Mouse (Mus musculus) myocyte (in vitro differentiated cells): ENCODE data around the gene Tspan18. TPM values are rescaled to one million over a fixed set of nuclear protein-coding genes. Genes with fewer than 3 reads are reported as not detected.

Experiments
- H3K27me3 ChIP-seq: one replicate; pipeline ENCODE4 v1.6.1; 2011; ENCODE audit not compliant: control insufficient read depth, insufficient read depth, insufficient read length
- H3K36me3 ChIP-seq: one replicate; pipeline ENCODE4 v1.6.1; 2011; ENCODE audit not compliant: control insufficient read depth, insufficient read depth
- H3K4me2 ChIP-seq: one replicate; pipeline ENCODE4 v1.6.1; 2011; ENCODE audit warnings: low read depth, control low read depth
- H3K4me3 ChIP-seq: one replicate; pipeline ENCODE4 v1.5.1; 2011; ENCODE audit warnings: mild to moderate bottlenecking, control low read depth, moderate library complexity
- H3K79me2 ChIP-seq: one replicate; pipeline ENCODE4 v1.6.1; 2011; ENCODE audit not compliant: control insufficient read depth, insufficient read depth
- H3ac ChIP-seq: one replicate; pipeline ENCODE4 v1.6.1; 2011; ENCODE audit not compliant: control insufficient read depth, insufficient read length
- CEBPB ChIP-seq: IDR thresholded peaks from 2 replicates; pipeline ENCODE4 v1.6.1; 2011; ENCODE audit warnings: mild to moderate bottlenecking, moderate library complexity; ENCODE audit not compliant: poor library complexity, insufficient read depth, severe bottlenecking
- E2F4 ChIP-seq: IDR thresholded peaks from one replicate; pipeline ENCODE4 v1.6.1; 2011; ENCODE audit warnings: mild to moderate bottlenecking, control low read depth, moderate library complexity; ENCODE audit not compliant: insufficient read depth
- MAX ChIP-seq: IDR thresholded peaks from one replicate; pipeline ENCODE4 v1.6.1; 2011; ENCODE audit warnings: low read depth, mild to moderate bottlenecking, control low read depth
- MYOD1 ChIP-seq, 3 experiments: IDR thresholded peaks; one replicate each; pipeline ENCODE4 v1.6.1; 2011; ENCODE audit warnings: control low read depth in 2 of 3, low read depth in 2 of 3, mild to moderate bottlenecking in 2 of 3, moderate library complexity in 1 of 3; ENCODE audit not compliant: insufficient read length in 2 of 3, control insufficient read depth in 1 of 3
- MYOG ChIP-seq, 3 experiments: IDR thresholded peaks; one replicate each; pipeline ENCODE4 v1.6.1; 2011; ENCODE audit warnings: control low read depth in 2 of 3, low read depth in 2 of 3, mild to moderate bottlenecking in 2 of 3; ENCODE audit not compliant: insufficient read length in 2 of 3, control insufficient read depth in 1 of 3, insufficient read depth in 1 of 3
- POLR2A ChIP-seq: IDR thresholded peaks from one replicate; pipeline ENCODE4 v1.6.1; 2011; ENCODE audit warnings: low read depth, mild to moderate bottlenecking, control low read depth, moderate library complexity; ENCODE audit not compliant: insufficient read length
- POLR2AphosphoS2 ChIP-seq: IDR thresholded peaks from one replicate; pipeline ENCODE4 v1.6.1; 2011; ENCODE audit warnings: low read depth, control low read depth; ENCODE audit not compliant: insufficient read length
- REST ChIP-seq: IDR thresholded peaks from one replicate; pipeline ENCODE4 v1.6.1; 2011; ENCODE audit warnings: mild to moderate bottlenecking, control low read depth, moderate library complexity; ENCODE audit not compliant: insufficient read depth, insufficient read length
- SRF ChIP-seq: IDR thresholded peaks from one replicate; pipeline ENCODE4 v1.6.1; 2011; ENCODE audit warnings: low read depth; ENCODE audit not compliant: control insufficient read depth, insufficient read length
- TCF12 ChIP-seq: IDR thresholded peaks from one replicate; pipeline ENCODE4 v1.6.1; 2011; ENCODE audit warnings: mild to moderate bottlenecking, control low read depth; ENCODE audit not compliant: poor library complexity, insufficient read depth, severe bottlenecking
- TCF3 ChIP-seq: IDR thresholded peaks from one replicate; pipeline ENCODE4 v1.6.1; 2011; ENCODE audit warnings: low read depth, control low read depth; ENCODE audit not compliant: insufficient read length
- USF1 ChIP-seq: IDR thresholded peaks from one replicate; pipeline ENCODE4 v1.6.1; 2011; ENCODE audit warnings: low read depth, mild to moderate bottlenecking, control low read depth, moderate library complexity
- polyA plus RNA-seq: library from polyadenylated mRNA; unstranded; fragments of >200 nt; fragmentation: generic; extraction: Trizol; gene quantifications from one replicate; pipeline ENCODE4 v1.2.1, GENCODE M21; 2012; ENCODE audit warnings: missing spikeins

Gene Tspan18
- polyA plus RNA-seq, 1 experiment: 0.02 TPM

DNA sequence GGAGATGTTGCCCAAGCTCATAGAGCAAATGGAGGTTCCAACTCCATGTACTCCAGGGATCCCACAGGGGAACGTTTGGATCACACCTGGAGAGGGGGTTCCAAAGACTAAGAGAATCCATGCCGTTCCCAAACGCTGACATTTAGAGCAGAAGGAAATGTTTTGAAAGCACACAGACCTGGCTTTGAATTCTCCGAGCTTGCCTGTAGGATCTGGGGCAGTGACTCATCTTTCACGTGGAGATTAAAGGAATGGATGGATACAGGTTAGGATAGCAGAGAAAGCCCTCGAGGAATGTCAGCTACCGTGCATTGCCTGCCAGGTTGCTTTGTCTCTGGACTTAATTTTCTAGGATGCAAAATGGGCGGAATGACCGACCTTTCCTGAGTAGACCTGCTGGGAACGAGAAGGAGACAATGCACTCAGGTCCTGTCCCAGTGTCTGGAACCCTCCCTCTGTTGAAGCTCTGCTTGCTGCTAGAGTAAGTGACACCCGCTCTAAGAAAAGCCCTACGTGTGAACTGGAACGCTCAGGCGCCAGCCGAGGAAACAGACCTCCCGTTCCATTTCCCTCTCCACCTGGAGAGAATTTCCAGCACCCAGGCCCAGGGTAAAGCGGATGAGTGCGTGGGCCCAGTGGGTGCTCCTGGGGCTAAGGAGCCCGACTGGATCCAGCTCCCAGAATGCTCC lies 164.0 kb downstream of the Tspan18 start:
- TF ChIP-seq E2F4: no peak
- no peak for TF ChIP-seq MYOD1 (IDR thresholded peaks at IDR 0.05; ENCODE audit: control insufficient read depth in 1 of 3, insufficient read length in 2 of 3, low read depth in 2 of 3)
- TF ChIP-seq CEBPB: no peak
- no peak for TF ChIP-seq MAX
- TF ChIP-seq REST: no peak
- TF ChIP-seq SRF: no peak
- no peak for TF ChIP-seq POLR2A
- no peak for TF ChIP-seq POLR2AphosphoS2
- TF ChIP-seq TCF12: no peak
- TF ChIP-seq MYOG (IDR thresholded peaks at IDR 0.05; ENCODE audit: control insufficient read depth in 1 of 3, insufficient read depth in 1 of 3, insufficient read length in 2 of 3, low read depth in 2 of 3): no peak
- TF ChIP-seq USF1: no peak
- TF ChIP-seq TCF3: no peak
- peaks cover 54% of the 10 kb centered on the region for H3K27me3 ChIP-seq
- no peaks in the 10 kb centered on the region for H3K36me3 ChIP-seq

DNA sequence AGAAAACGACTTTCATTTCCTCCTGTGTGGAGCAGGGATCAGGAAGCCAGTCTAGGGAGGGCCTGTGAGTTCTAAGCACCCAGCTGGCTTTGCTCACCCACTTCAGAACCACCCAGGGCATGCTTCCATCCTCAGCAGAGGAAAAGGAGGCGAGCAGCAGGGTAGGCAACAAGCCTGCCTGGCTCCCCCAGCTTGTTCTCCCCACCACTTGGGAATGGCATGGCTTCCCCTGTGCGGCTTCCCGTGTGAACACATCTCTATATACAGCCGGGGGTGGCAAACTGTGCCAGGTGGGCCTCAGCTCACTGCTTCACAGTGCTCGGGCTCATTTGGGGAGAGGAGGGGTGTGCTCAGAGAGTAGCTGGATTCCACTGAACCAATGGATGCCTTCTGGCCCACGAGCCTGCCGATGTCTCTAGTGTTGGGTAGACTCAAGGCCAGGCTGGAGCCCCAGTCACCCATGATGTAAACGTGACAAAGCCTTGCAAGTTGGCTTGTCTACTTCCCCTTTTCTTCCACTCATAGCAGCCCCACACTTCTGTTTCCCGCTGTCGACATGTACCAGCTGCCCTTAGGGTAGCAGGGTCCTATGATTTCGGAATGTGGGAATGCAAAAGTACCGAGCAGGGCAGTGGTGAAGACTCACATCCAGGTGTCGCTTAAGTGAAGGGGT lies 167.4 kb downstream of the Tspan18 start:
- Histone ChIP-seq H3K4me3 (no peak overlapping the region), H3K79me2 (no peaks in the 10 kb centered on the region), H3K36me3 (no peaks in the 10 kb centered on the region), H3ac (no peak overlapping the region), H3K27me3 (peaks cover 47% of the 10 kb centered on the region), H3K4me2 (no peak overlapping the region)
- no peak for TF ChIP-seq TCF12

More for the DNA sequence above, 164.0 kb downstream of the Tspan18 start:
- Histone ChIP-seq H3K4me2 (no peak overlapping the region), H3ac (no peak overlapping the region), H3K79me2 (no peaks in the 10 kb centered on the region), H3K4me3 (no peak overlapping the region)

DNA sequence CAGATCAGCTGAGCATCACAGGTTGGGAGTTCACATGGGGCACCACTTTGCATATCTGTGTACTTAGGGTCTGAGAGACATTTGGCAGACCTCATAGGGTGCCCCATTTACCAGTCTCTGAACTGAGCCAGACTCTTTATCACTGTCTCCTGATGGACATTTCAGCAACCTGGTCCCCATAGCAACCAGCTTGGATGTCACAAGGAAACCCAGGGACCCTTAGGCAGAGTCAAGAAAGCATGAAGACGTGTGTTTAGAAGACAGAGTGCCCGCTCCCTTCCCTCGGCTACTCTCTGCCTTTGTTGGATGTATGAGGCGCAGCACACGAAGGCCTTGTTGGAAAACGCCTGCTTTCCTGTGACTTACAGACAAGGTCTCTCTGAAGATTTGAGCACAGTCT lies 168.0 kb downstream of the Tspan18 start:
- Histone ChIP-seq H3ac (no peak overlapping the region), H3K4me2 (no peak overlapping the region), H3K79me2 (no peaks in the 10 kb centered on the region), H3K4me3 (no peak overlapping the region), H3K36me3 (no peaks in the 10 kb centered on the region), H3K27me3 (peaks cover 42% of the 10 kb centered on the region)
- TF ChIP-seq SRF (no peak), TCF3 (no peak), USF1 (no peak), POLR2AphosphoS2 (no peak), MYOD1 (IDR thresholded peaks at IDR 0.05; ENCODE audit: control insufficient read depth in 1 of 3, insufficient read length in 2 of 3, low read depth in 2 of 3) (no peak), TCF12 (no peak), E2F4 (no peak), MAX (no peak), CEBPB (no peak), POLR2A (no peak), MYOG (IDR thresholded peaks at IDR 0.05; ENCODE audit: control insufficient read depth in 1 of 3, insufficient read depth in 1 of 3, insufficient read length in 2 of 3, low read depth in 2 of 3) (no peak), REST (no peak)

DNA sequence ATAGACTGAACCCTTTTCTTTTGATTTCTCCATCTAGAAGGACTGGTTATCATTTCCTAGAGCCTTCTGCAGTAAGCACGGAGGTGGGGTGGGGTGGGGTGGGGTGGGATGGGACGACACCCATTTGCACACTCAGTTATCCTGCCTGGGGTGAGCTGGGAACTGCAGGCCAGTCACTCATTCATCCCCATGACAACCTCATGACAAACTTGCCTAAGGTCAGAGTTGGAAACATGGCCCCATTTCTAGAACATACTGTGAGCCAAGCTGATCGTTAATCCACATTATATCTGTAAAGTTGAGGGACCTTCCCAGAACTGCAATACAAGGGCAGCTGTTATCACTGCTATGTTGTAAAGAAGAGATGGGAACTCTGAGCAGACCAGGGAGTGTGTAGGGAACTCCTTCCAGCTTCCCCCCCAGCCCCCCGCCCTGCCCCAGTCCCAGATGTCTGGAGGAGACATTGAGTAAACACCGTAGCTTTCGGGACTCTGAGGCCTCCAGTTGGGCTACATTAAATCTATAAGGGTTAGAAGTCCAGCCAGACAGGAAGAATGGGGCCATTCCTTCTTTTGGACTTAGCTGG lies 170.5 kb downstream of the Tspan18 start:
- Histone ChIP-seq H3K4me3 (no peak overlapping the region), H3K27me3 (peaks cover 37% of the 10 kb centered on the region), H3K4me2 (no peak overlapping the region), H3K36me3 (no peaks in the 10 kb centered on the region), H3ac (no peak overlapping the region), H3K79me2 (no peaks in the 10 kb centered on the region)
- TF ChIP-seq MAX: no peak
- TF ChIP-seq SRF: no peak
- TF ChIP-seq REST: no peak
- no peak for TF ChIP-seq TCF3
- TF ChIP-seq TCF12: no peak
- no peak for TF ChIP-seq MYOD1 (IDR thresholded peaks at IDR 0.05; ENCODE audit: control insufficient read depth in 1 of 3, insufficient read length in 2 of 3, low read depth in 2 of 3)

DNA sequence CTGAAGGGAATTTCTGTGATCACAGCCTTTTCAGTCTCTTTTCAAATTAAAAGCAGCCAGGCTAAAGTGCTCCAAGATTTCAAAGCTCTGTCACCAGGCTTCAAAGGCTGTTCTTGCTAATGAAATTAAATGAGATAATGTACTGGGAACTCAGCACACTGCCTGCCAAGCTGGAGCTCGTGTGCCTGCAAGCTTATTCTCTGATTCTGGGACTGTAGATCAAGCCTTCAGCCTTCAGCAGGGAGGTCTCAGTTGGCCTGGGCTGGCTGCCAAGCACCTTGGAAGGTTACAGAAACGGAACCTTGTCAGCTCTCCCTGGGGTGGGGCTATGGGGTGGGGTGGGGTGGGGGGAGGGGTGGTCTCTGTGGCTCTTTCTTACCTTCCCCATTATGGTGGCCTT lies 171.0 kb downstream of the Tspan18 start:
- Histone ChIP-seq H3K79me2 (no peaks in the 10 kb centered on the region), H3K4me3 (no peak overlapping the region), H3K4me2 (no peak overlapping the region), H3K36me3 (no peaks in the 10 kb centered on the region), H3ac (no peak overlapping the region), H3K27me3 (peaks cover 35% of the 10 kb centered on the region)
- TF ChIP-seq MYOD1 (IDR thresholded peaks at IDR 0.05; ENCODE audit: control insufficient read depth in 1 of 3, insufficient read length in 2 of 3, low read depth in 2 of 3) (no peak), SRF (no peak), POLR2AphosphoS2 (no peak), E2F4 (no peak), TCF12 (no peak), USF1 (no peak), TCF3 (no peak), MAX (no peak), MYOG (IDR thresholded peaks at IDR 0.05; ENCODE audit: control insufficient read depth in 1 of 3, insufficient read depth in 1 of 3, insufficient read length in 2 of 3, low read depth in 2 of 3) (no peak), CEBPB (no peak), REST (no peak)
